Mouse (Mus musculus): Measurements from ENCODE around the gene Atg4d. TPM values are rescaled to one million over a fixed set of nuclear protein-coding genes. Genes with fewer than 3 reads are reported as not detected.

Atg4d gene
- polyA plus RNA-seq, 1 experiment from 2014 or later = 45.5 TPM

DNA sequence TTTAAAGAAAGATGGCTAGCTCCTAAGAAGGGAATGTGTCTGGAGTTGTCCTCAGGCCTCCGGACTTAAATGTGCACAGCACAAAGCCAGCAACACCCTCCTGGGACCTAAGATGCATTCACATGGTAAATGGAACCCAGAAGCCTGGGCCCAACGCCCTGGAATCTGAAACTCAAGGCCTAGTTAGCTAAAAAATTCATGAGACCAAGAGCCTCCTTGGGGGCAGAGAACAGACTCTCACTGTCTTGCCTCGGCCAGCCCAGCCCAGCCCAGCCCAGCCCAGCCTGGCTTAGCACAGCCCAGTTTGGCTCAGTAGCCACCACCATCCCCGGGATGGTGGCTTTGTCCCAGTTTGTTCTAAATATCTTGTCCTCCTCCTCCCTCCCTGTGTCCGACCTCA is 50.3 kb downstream of the Atg4d start:
- Histone ChIP-seq H3K36me3 (ENCODE audit: control insufficient read depth, insufficient read depth, low read length) (no peaks in the 10 kb centered on the region), H3K4me3 (ENCODE audit: low read depth, low read length) (no peak overlapping the region), H3K9me3 (replicated peaks; ENCODE audit: control insufficient read depth, low read length) (no peaks in the 10 kb centered on the region), H3K4me2 (no peak overlapping the region), H3K27ac (ENCODE audit: low read depth, low read length) (no peak overlapping the region), H3K4me1 (ENCODE audit: control insufficient read depth, insufficient read depth, low read length) (0 out of 2 replicates have a peak, but pooled peaks cover 6% of the 10 kb centered on the region), H3K27me3 (ENCODE audit: control insufficient read depth, insufficient read depth, low read length) (peaks cover 15% of the 10 kb centered on the region), H3K9ac (ENCODE audit: low read depth, low read length) (no peak overlapping the region)
- ATAC-seq (replicated peaks; ENCODE audit: insufficient number of reproducible peaks, low FRiP score, low TSS enrichment) = no peak
- 53% methylated on average over 5 of the region's 5 CpGs for WGBS (ENCODE audit: insufficient replicate concordance)

- Histone ChIP-seq H3K27me3 (ENCODE audit: control insufficient read depth, insufficient read depth, low read length) (peaks cover 10% of the 10 kb centered on the region), H3K9me3 (replicated peaks; ENCODE audit: control insufficient read depth, low read length) (no peaks in the 10 kb centered on the region), H3K9ac (ENCODE audit: low read depth, low read length) (no peak overlapping the region), H3K4me1 (ENCODE audit: control insufficient read depth, insufficient read depth, low read length) (peaks cover 12% of the 10 kb centered on the region), H3K27ac (ENCODE audit: low read depth, low read length) (no peak overlapping the region), H3K4me3 (ENCODE audit: low read depth, low read length) (no peak overlapping the region), H3K4me2 (no peak overlapping the region), H3K36me3 (ENCODE audit: control insufficient read depth, insufficient read depth, low read length) (no peaks in the 10 kb centered on the region)
- no peak for ATAC-seq (replicated peaks; ENCODE audit: insufficient number of reproducible peaks, low FRiP score, low TSS enrichment)
- WGBS (ENCODE audit: insufficient replicate concordance) = 77% methylated on average over 7 of the region's 7 CpGs
Measured at GRCm38 (mm10) chr9:21316696-21317095, 51.6 kb downstream of the Atg4d start.

GRCm38 (mm10) chr9:21318792-21319191 is 53.7 kb downstream of the Atg4d start:
- ATAC-seq (replicated peaks; ENCODE audit: insufficient number of reproducible peaks, low FRiP score, low TSS enrichment) = no peak
- WGBS (ENCODE audit: insufficient replicate concordance) = 89% methylated on average over 6 of the region's 6 CpGs
- Histone ChIP-seq H3K9me3 (replicated peaks; ENCODE audit: control insufficient read depth, low read length) (no peaks in the 10 kb centered on the region), H3K4me1 (ENCODE audit: control insufficient read depth, insufficient read depth, low read length) (peaks cover 16% of the 10 kb centered on the region), H3K4me2 (no peak overlapping the region), H3K27me3 (ENCODE audit: control insufficient read depth, insufficient read depth, low read length) (no peaks in the 10 kb centered on the region), H3K36me3 (ENCODE audit: control insufficient read depth, insufficient read depth, low read length) (no peaks in the 10 kb centered on the region), H3K4me3 (ENCODE audit: low read depth, low read length) (no peak overlapping the region), H3K9ac (ENCODE audit: low read depth, low read length) (no peak overlapping the region), H3K27ac (ENCODE audit: low read depth, low read length) (no peak overlapping the region)

DNA sequence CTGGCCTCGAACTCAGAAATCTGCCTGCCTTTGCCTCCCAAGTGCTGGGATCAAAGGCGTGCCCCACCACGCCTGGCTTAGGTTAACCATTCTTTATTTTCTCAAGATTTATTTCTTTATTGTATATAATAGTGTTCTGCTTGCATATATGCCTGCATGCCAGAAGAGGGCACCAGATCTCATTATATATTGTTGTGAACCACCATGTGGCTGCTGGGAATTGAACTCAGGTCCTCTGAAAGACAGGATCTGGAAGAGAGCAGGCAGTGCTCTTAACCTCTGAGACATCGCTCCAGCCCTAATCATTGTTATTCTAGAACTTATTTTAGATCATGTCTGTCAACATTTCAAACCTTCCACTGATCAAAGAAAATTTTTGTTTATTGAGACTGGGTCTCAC is 54.4 kb downstream of the Atg4d start:
- Histone ChIP-seq H3K27ac (ENCODE audit: low read depth, low read length) (no peak overlapping the region), H3K4me3 (ENCODE audit: low read depth, low read length) (no peak overlapping the region), H3K36me3 (ENCODE audit: control insufficient read depth, insufficient read depth, low read length) (no peaks in the 10 kb centered on the region), H3K27me3 (ENCODE audit: control insufficient read depth, insufficient read depth, low read length) (no peaks in the 10 kb centered on the region), H3K9me3 (replicated peaks; ENCODE audit: control insufficient read depth, low read length) (no peaks in the 10 kb centered on the region), H3K9ac (ENCODE audit: low read depth, low read length) (no peak overlapping the region), H3K4me1 (ENCODE audit: control insufficient read depth, insufficient read depth, low read length) (peaks cover 16% of the 10 kb centered on the region), H3K4me2 (no peak overlapping the region)
- no peak for ATAC-seq (replicated peaks; ENCODE audit: insufficient number of reproducible peaks, low FRiP score, low TSS enrichment)
- 97% methylated on average over 4 of the region's 4 CpGs for WGBS (ENCODE audit: insufficient replicate concordance)

- WGBS (ENCODE audit: insufficient replicate concordance) = 32% methylated on average over 4 of the region's 4 CpGs
- Histone ChIP-seq H3K4me3 (ENCODE audit: low read depth, low read length) (peak overlapping the region; percentile 84), H3K9ac (ENCODE audit: low read depth, low read length) (peak overlapping the region; percentile 90), H3K27me3 (ENCODE audit: control insufficient read depth, insufficient read depth, low read length) (no peaks in the 10 kb centered on the region), H3K36me3 (ENCODE audit: control insufficient read depth, insufficient read depth, low read length) (no peaks in the 10 kb centered on the region), H3K9me3 (replicated peaks; ENCODE audit: control insufficient read depth, low read length) (no peaks in the 10 kb centered on the region), H3K4me2 (peak overlapping the region; percentile 98), H3K27ac (ENCODE audit: low read depth, low read length) (peak overlapping the region; percentile 77; the same call in 1 of the 2 replicates), H3K4me1 (ENCODE audit: control insufficient read depth, insufficient read depth, low read length) (peaks cover 16% of the 10 kb centered on the region)
- no peak for ATAC-seq (replicated peaks; ENCODE audit: insufficient number of reproducible peaks, low FRiP score, low TSS enrichment)
Measured at GRCm38 (mm10) chr9:21320280-21320618, 55.2 kb downstream of the Atg4d start.

GRCm38 (mm10) chr9:21320619-21321512 is 55.8 kb downstream of the Atg4d start, which contains the start of gene Slc44a2:
TSS of gene Slc44a2 (plus strand) at chr9:21320698.
- WGBS (ENCODE audit: insufficient replicate concordance) = under 1% methylated on average over 52 of the region's 52 CpGs

DNA sequence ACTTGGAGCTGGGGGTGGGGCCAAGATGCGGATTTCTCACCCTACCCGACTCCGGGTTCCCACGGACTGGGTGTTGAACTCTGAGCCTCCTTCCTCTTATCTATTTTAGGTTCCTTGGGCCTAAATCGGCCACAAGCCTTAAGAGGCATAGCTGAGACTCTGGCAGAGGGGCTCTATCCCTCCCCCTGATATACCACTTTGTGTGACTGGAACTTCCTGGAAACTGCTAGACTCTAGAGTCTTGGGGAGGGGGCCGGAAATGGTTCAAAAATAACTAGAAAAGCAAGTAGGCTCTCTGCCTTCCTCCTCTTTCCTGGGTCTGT is 56.4 kb downstream of the Atg4d start:
- no peaks in the 10 kb centered on the region for H3K36me3 ChIP-seq (ENCODE audit: control insufficient read depth, insufficient read depth, low read length)
- H3K27ac ChIP-seq (ENCODE audit: low read depth, low read length) = peak overlapping the region; percentile 77
- peaks cover 16% of the 10 kb centered on the region for H3K4me1 ChIP-seq (ENCODE audit: control insufficient read depth, insufficient read depth, low read length)
- no peaks in the 10 kb centered on the region for H3K9me3 ChIP-seq (replicated peaks; ENCODE audit: control insufficient read depth, low read length)
- 5% methylated on average over 6 of the region's 6 CpGs for WGBS (ENCODE audit: insufficient replicate concordance)
- ATAC-seq (replicated peaks; ENCODE audit: insufficient number of reproducible peaks, low FRiP score, low TSS enrichment) = no peak
- peak overlapping the region; percentile 98 for H3K4me2 ChIP-seq
- peak overlapping the region; percentile 84 for H3K4me3 ChIP-seq (ENCODE audit: low read depth, low read length)
- H3K27me3 ChIP-seq (ENCODE audit: control insufficient read depth, insufficient read depth, low read length) = no peaks in the 10 kb centered on the region
- H3K9ac ChIP-seq (ENCODE audit: low read depth, low read length) = peak overlapping the region; percentile 90

More at GRCm38 (mm10) chr9:21320619-21321512, 55.8 kb downstream of the Atg4d start, which contains the start of gene Slc44a2:
- ATAC-seq (replicated peaks; ENCODE audit: insufficient number of reproducible peaks, low FRiP score, low TSS enrichment) = peak; percentile 91
- Histone ChIP-seq H3K27ac (ENCODE audit: low read depth, low read length) (peak within 1 kb of the TSS; percentile 77), H3K9ac (ENCODE audit: low read depth, low read length) (peak within 1 kb of the TSS; percentile 90), H3K9me3 (replicated peaks; ENCODE audit: control insufficient read depth, low read length) (no peaks in the 10 kb centered on the region), H3K4me1 (ENCODE audit: control insufficient read depth, insufficient read depth, low read length) (peaks cover 16% of the 10 kb centered on the region), H3K36me3 (ENCODE audit: control insufficient read depth, insufficient read depth, low read length) (no peaks in the 10 kb centered on the region), H3K4me2 (peak within 1 kb of the TSS; percentile 98), H3K27me3 (ENCODE audit: control insufficient read depth, insufficient read depth, low read length) (no peaks in the 10 kb centered on the region), H3K4me3 (ENCODE audit: low read depth, low read length) (peak within 1 kb of the TSS; percentile 84)

- no peak for ATAC-seq (replicated peaks; ENCODE audit: insufficient number of reproducible peaks, low FRiP score, low TSS enrichment)
- Histone ChIP-seq H3K4me2 (peak overlapping the region; percentile 98), H3K36me3 (ENCODE audit: control insufficient read depth, insufficient read depth, low read length) (no peaks in the 10 kb centered on the region), H3K4me3 (ENCODE audit: low read depth, low read length) (peak overlapping the region; percentile 84), H3K9me3 (replicated peaks; ENCODE audit: control insufficient read depth, low read length) (no peaks in the 10 kb centered on the region), H3K27me3 (ENCODE audit: control insufficient read depth, insufficient read depth, low read length) (no peaks in the 10 kb centered on the region), H3K4me1 (ENCODE audit: control insufficient read depth, insufficient read depth, low read length) (peaks cover 16% of the 10 kb centered on the region), H3K9ac (ENCODE audit: low read depth, low read length) (peak overlapping the region; percentile 90), H3K27ac (ENCODE audit: low read depth, low read length) (no peak overlapping the region)
- 80% methylated on average over 19 of the region's 19 CpGs for WGBS (ENCODE audit: insufficient replicate concordance)
Measured at GRCm38 (mm10) chr9:21322211-21322916, 57.3 kb downstream of the Atg4d start.
